Mouse (Mus musculus) kidney, embryonic 16.5 days (tissue): ENCODE results near the gene Ing1. TPM values are rescaled to one million over a fixed set of nuclear protein-coding genes. Genes with fewer than 3 reads are reported as not detected.

Experiments used
- ATAC-seq: fragments of 200-750 bp; cut with Nextera tagmentation; 2 replicates; pipeline ENCODE4 v1.8.0; 2017; ENCODE audit warnings: moderate TSS enrichment; ENCODE audit not compliant: low FRiP score, low TSS enrichment
- H3K27ac ChIP-seq: fragments of 300-500 bp; sonication (generic); 2 replicates; pipeline ENCODE4 v1.5.1; 2014; ENCODE audit warnings: low read length
- H3K27me3 ChIP-seq: fragments of 300-500 bp; sonication (generic); 2 replicates; pipeline ENCODE4 v1.6.1; 2014; ENCODE audit warnings: low read length, control low read depth, mixed read lengths; ENCODE audit not compliant: insufficient read depth
- H3K36me3 ChIP-seq: fragments of 300-500 bp; sonication (generic); 2 replicates; pipeline ENCODE4 v1.6.1; 2014; ENCODE audit warnings: low read length, control low read depth, mixed read lengths; ENCODE audit not compliant: insufficient read depth
- H3K4me1 ChIP-seq: fragments of 300-500 bp; sonication (generic); 2 replicates; pipeline ENCODE4 v1.6.1; 2014; ENCODE audit warnings: low read length, control low read depth, mixed read lengths; ENCODE audit not compliant: insufficient read depth
- H3K4me2 ChIP-seq: fragments of 300-500 bp; sonication (generic); replicated peaks from 2 replicates; pipeline ENCODE4 v1.6.1; 2014; ENCODE audit warnings: low read depth, low read length
- H3K4me3 ChIP-seq: fragments of 300-500 bp; sonication (generic); 2 replicates; pipeline ENCODE4 v1.5.1; 2014; ENCODE audit warnings: mild to moderate bottlenecking, low read length
- H3K9ac ChIP-seq: fragments of 300-500 bp; sonication (generic); replicated peaks from 2 replicates; pipeline ENCODE4 v1.6.1; 2014; ENCODE audit warnings: low read length
- H3K9me3 ChIP-seq: fragments of 300-500 bp; sonication (generic); 2 replicates; pipeline ENCODE4 v1.6.1; 2016; ENCODE audit warnings: low read length, control low read depth
- WGBS: fragments of 180-500 bp; shearing (Covaris S2); extraction: QIAGEN DNeasy Blood & Tissue Kit; methylation state at CpG from one replicate; pipeline ENCODE4 v1.1.7; 2014; 5-methylcytosine and 5-hydroxymethylcytosine counted together
- polyA plus RNA-seq: library from polyadenylated mRNA; unstranded; fragments of >200 nt; fragmentation: Nextera tagmentation; extraction: Ambion mirVana; gene quantifications from 2 replicates; pipeline ENCODE4 v1.2.1, GENCODE M21; 2015

The Ing1 gene
- polyA plus RNA-seq, 1 experiment from 2014 or later = 37.9 TPM

DNA sequence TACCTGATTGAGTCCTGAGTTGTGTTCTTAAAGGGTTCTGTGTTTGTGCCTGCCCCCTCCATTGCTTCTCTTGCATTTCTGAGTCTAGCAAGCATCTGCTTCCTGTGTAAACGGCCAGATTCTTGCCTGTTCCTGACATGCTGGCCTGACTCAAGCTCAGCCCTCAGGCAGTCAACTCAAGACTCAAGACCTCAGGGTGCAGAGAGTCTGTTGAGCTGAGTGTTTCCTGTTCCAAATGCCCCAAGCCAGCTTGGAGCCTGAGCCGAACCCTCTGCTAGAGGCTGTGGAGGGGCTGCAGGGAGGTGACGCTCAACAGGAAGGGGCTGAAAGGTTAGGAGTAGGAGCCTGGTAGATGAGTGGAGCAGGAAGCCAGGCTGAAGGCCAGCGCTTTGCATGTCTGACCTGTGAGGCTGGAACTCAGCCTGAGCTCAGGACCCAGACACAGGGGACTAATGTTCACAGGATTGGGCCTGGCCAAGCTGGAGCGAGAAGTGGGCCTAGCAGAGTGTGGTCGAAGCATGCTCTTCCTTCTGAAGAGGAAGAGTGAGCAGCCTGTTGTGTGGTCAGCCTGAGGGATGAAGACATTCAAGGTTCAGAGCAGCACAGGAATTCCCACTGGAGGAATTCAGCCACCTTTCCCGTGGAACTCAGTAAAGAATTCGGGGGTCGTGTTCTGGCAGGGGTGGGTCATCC lies 19.7 kb downstream of the Ing1 start:
- Histone ChIP-seq H3K9me3 (no peaks in the 10 kb centered on the region), H3K4me3 (no peak overlapping the region), H3K4me1 (peaks cover 17% of the 10 kb centered on the region), H3K27me3 (no peaks in the 10 kb centered on the region), H3K4me2 (no peak overlapping the region), H3K9ac (no peak overlapping the region), H3K27ac (peak overlapping the region; percentile 56; the same call in 1 of the 2 replicates), H3K36me3 (no peaks in the 10 kb centered on the region)
- ATAC-seq = no peak; the same call in 1 of the 2 replicates
- WGBS = 41% methylated on average over 9 of the region's 9 CpGs

DNA sequence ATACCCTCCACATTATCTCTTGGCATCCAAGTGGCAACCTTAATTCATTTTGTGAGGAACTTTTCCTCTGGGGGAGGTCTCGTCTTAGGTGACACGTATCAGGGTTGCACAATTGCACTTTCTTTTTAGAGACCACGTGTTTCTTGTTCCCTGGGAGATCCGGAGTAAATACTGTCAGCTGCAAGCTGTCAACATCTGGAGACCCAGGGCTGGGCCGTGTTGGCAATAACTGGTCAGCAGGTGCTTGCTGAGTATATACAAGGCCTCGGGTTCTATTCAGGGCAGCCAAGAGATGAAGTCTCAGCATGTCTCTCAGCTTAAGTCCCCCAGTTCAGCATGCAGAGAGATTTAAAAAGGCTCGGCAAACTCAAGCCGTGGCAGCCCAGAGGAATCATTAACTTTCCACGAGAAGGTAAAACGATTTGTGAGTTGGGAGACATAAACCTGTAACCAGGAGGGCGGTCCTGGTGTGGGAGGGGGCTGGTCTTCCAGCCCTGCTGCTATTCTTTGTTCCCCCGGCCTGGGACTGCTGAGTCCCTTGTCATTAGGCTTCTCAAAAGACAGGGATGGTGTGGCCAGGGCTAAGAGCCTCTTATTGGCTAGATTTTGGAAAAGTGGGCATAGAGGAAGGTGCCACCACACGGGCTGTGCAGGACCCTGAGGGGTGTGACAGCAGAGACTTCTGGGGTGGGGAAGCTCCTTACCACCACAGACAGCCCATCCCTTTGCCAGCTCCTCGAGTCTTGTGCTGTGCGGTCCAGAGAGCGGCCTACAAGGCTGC lies 20.4 kb downstream of the Ing1 start:
- no peaks in the 10 kb centered on the region for H3K36me3 ChIP-seq
- 44% methylated on average over 16 of the region's 16 CpGs for WGBS
- H3K4me2 ChIP-seq = no peak overlapping the region
- no peaks in the 10 kb centered on the region for H3K27me3 ChIP-seq
- H3K4me1 ChIP-seq = peaks cover 17% of the 10 kb centered on the region
- H3K9ac ChIP-seq = no peak overlapping the region; the same call in 1 of the 2 replicates
- H3K9me3 ChIP-seq = no peaks in the 10 kb centered on the region
- H3K4me3 ChIP-seq = no peak overlapping the region
- no peak overlapping the region for H3K27ac ChIP-seq
- peak; percentile 64; the same call in 1 of the 2 replicates for ATAC-seq

DNA sequence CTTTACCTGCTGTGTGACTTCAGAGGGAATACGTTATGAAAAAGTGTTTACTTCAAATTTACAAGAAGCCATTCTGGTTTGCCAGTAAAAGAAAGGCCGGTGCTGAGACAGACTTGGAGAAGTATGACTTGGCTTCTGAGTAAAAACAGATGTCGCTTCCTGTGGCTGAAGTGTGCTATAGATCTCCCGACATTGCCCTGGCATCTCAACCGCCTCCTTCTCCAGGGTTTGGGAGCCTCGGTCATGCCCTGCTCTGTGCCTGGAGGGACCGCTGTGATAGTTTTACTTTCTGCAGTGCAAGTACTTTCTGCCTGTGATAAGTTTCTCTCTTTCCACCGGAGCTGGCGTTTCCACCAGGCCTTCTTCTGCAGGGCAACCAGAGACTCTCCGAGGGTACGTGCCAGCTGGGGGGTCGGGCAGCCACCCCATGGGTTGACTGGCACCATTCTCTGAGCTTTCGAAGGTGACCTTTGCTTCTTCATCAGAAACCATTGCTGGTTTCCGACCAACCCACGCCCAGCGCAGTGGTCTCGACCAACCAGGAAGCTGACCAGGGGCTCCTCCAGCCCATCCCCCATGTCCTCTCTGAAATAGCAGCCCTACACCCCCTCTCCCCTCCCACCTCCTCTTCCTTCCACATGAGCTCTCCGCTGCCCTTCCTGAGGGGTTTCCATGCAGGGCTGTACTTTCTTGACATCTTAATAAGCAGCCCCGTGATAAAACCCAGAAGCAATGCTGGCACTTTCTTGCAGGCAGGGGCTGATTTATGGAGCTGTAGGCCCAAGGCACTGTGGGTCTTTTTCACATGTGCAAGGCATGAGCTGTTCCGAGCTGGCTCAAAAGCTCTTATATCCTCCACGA lies 30.4 kb downstream of the Ing1 start:
- 62% methylated on average over 21 of the region's 21 CpGs for WGBS
- no peak overlapping the region for H3K4me2 ChIP-seq
- H3K27me3 ChIP-seq = no peaks in the 10 kb centered on the region
- peak; percentile 35; the same call in 1 of the 2 replicates for ATAC-seq
- no peak overlapping the region for H3K9ac ChIP-seq
- no peak overlapping the region for H3K27ac ChIP-seq
- no peaks in the 10 kb centered on the region for H3K9me3 ChIP-seq
- H3K4me1 ChIP-seq = peaks cover 8% of the 10 kb centered on the region; the same call in 1 of the 2 replicates
- no peak overlapping the region for H3K4me3 ChIP-seq
- H3K36me3 ChIP-seq = no peaks in the 10 kb centered on the region

DNA sequence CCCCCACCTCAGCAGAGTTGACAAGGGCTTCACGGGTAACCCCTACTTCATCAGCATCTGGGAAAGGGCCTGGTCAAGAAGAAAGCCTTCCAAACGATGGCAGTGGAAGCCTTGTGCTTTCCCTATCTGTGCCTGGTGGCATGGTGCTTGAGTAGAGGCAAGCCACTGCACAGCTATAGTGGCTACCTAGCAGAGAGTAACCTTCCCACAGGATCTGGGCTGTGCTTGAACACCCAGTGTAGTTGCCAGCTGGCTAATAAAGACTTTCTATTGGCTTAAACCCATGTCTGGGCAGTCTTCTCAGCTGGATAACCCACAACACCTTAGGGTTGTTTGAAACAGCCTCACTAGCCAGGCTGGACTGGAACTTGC lies 31.0 kb downstream of the Ing1 start:
- H3K4me3 ChIP-seq = no peak overlapping the region
- no peaks in the 10 kb centered on the region for H3K9me3 ChIP-seq
- H3K27me3 ChIP-seq = no peaks in the 10 kb centered on the region
- no peak for ATAC-seq
- H3K9ac ChIP-seq = no peak overlapping the region
- peaks cover 8% of the 10 kb centered on the region; the same call in 1 of the 2 replicates for H3K4me1 ChIP-seq
- WGBS = 50% methylated on average over 2 of the region's 2 CpGs
- no peak overlapping the region for H3K4me2 ChIP-seq
- H3K27ac ChIP-seq = no peak overlapping the region
- no peaks in the 10 kb centered on the region for H3K36me3 ChIP-seq

DNA sequence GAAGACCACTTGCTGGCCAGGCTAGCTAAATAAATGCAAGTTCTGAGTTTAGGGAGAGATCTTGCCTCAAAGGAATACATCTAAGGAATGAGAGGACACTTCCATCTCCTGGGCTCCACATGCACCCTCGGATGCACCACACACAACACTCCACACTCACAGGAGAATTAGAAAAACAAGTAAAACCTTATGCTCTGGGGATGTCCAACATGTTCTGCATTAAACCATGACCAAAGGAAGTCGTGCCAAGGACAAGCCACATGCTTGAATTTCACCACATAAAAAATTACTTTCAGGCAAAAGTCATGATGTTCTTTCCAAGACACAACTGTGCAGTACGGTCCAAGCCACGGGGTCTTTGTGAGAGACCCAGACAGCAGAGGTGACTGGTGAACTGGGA lies 36.5 kb downstream of the Ing1 start:
- H3K27ac ChIP-seq = no peak overlapping the region
- peaks cover 5% of the 10 kb centered on the region; the same call in 1 of the 2 replicates for H3K4me1 ChIP-seq
- WGBS = 86% methylated on average over 4 of the region's 4 CpGs
- H3K4me3 ChIP-seq = no peak overlapping the region
- H3K9ac ChIP-seq = no peak overlapping the region
- H3K4me2 ChIP-seq = no peak overlapping the region
- 0 out of 2 replicates have a peak, but pooled peaks cover 3% of the 10 kb centered on the region for H3K9me3 ChIP-seq
- no peak for ATAC-seq
- no peaks in the 10 kb centered on the region for H3K36me3 ChIP-seq
- H3K27me3 ChIP-seq = no peaks in the 10 kb centered on the region

DNA sequence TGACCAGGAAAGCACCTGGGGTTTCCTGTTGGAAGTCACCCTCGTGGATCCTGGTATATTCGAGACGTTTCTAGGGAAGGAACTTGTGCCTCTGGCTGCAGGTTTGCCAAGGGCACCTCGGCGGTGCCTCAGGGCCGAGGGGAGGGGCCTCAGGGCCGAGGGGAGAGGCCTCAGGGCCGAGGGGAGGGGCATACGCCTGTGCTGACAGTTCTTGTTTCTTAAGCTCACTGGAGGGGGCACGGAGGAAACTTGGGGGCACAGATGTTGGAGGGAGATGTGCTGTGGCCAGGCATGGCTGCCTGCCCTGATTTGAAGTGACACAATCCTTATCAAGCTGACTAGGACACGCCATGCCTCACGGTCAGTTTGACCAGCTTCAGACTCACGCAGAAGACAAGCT lies 36.9 kb downstream of the Ing1 start:
- H3K27me3 ChIP-seq = no peaks in the 10 kb centered on the region
- H3K9ac ChIP-seq = no peak overlapping the region
- H3K4me3 ChIP-seq = no peak overlapping the region
- 45% methylated on average over 13 of the region's 13 CpGs for WGBS
- no peak overlapping the region for H3K4me2 ChIP-seq
- no peak overlapping the region for H3K27ac ChIP-seq
- H3K9me3 ChIP-seq = 0 out of 2 replicates have a peak, but pooled peaks cover 4% of the 10 kb centered on the region
- ATAC-seq = no peak
- no peaks in the 10 kb centered on the region for H3K36me3 ChIP-seq
- H3K4me1 ChIP-seq = peaks cover 5% of the 10 kb centered on the region; the same call in 1 of the 2 replicates

DNA sequence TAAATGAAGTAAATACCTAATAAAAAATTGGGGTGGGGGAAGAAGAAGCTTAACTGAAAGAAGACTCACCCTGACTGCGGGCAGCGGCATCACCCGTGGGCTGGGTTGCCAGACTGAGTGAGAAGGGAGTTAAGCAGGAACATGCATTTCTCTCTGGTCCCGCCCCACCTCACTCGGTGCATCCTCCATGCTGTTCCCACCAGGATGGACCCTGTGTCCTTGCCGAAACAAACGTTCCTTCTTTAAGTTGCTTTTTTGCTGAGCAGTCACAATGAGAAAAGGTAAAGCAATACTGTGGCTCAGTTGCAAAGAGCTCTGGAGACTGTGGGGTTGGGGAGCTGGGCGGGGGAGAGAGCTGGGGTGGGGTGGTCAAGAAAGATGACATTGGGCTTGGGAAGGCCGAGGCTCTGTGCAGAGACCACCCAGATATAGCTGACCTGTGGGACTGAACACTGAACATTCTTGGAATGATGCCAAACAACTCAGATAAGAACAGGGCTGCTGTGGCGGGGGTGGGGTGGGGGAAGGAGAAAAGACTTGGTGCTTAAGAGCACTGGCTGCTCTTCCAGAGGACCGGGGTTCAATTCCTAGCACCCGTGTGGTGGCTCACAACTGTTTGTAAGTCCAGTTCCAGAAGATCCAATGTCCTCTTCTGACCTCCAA lies 38.0 kb downstream of the Ing1 start:
- 0 out of 2 replicates have a peak, but pooled peaks have one; percentile 42 for ATAC-seq

DNA sequence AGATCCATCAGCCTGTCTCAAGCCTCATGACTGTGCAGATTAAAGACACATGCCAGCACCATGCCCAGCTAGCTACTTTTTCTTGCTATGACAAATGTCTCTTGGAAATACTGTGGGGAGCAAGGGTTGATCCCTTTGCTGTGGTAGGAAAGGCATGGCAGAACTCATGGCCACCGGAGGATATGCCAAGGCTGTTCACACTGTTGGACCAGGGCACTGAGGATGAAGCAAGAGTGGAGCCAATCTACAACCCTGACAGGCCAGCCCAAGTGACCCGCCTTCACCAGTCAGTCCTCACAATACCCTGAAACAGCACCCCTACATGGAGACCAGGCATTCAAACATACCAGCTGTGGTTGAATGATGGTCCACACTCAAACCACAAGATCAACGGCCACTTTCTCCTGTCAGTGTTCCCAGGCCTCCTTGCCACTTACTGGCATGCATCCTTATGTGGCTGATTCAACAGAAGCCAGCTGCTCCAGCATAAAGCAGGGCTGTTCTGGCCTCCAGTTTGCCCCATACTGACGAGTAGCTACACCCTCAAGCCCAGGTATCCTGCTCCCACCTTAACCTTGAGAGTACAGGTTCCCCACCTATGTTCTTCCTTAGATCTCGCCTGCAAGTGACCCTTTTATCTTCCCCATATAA lies 45.1 kb downstream of the Ing1 start:
- H3K36me3 ChIP-seq = no peaks in the 10 kb centered on the region
- WGBS = 81% methylated on average over 5 of the region's 5 CpGs

More for the DNA sequence above, 38.0 kb downstream of the Ing1 start:
- Histone ChIP-seq H3K9ac (no peak overlapping the region), H3K4me2 (no peak overlapping the region), H3K4me1 (peaks cover 5% of the 10 kb centered on the region; the same call in 1 of the 2 replicates), H3K9me3 (0 out of 2 replicates have a peak, but pooled peaks cover 4% of the 10 kb centered on the region), H3K27ac (no peak overlapping the region), H3K27me3 (no peaks in the 10 kb centered on the region), H3K4me3 (no peak overlapping the region), H3K36me3 (no peaks in the 10 kb centered on the region)
- 63% methylated on average over 12 of the region's 12 CpGs for WGBS

More for the DNA sequence above, 45.1 kb downstream of the Ing1 start:
- Histone ChIP-seq H3K9me3 (0 out of 2 replicates have a peak, but pooled peaks cover 4% of the 10 kb centered on the region), H3K27ac (no peak overlapping the region), H3K4me3 (no peak overlapping the region), H3K9ac (no peak overlapping the region), H3K27me3 (no peaks in the 10 kb centered on the region), H3K4me2 (no peak overlapping the region), H3K4me1 (peaks cover 7% of the 10 kb centered on the region; the same call in 1 of the 2 replicates)
- ATAC-seq = no peak
